Mouse (Mus musculus) midbrain, embryonic 12.5 days (tissue): Measurements from ENCODE around the gene Etv2. TPM values are rescaled to one million over a fixed set of nuclear protein-coding genes. Genes with fewer than 3 reads are reported as not detected.

ENCODE experiments used
- microRNA-seq: library from miRNA; unstranded; fragments of <30 nt; microRNA quantifications from one replicate; pipeline ENCODE4, GENCODE M21; 2017
- polyA plus RNA-seq: library from polyadenylated mRNA; unstranded; fragments of >200 nt; fragmentation: Nextera tagmentation; extraction: Ambion mirVana; gene quantifications from 2 replicates; pipeline ENCODE4 v1.2.1, GENCODE M21; 2016

Gene Etv2
- polyA plus RNA-seq, 1 experiment from 2014 or later: not detected

Small RNA genes within 50 kb of the gene (microRNA-seq; reads per million reads assigned to microRNA genes)
- not detected for gene Mir3569

Other genes starting within 250 kb of the Etv2 start
- gene Tyrobp, start 222.1 kb downstream of the Etv2 start, polyA plus RNA-seq: 18.3 and 24.4 TPM in 2 replicates
- not detected in 2 replicates for gene Hcst, start 216.0 kb downstream of the Etv2 start, polyA plus RNA-seq
- 1.4 TPM in 2 replicates for gene Nfkbid, start 214.1 kb downstream of the Etv2 start, polyA plus RNA-seq
- gene Aplp1, start 190.3 kb downstream of the Etv2 start, polyA plus RNA-seq: 301 and 324 TPM in 2 replicates
- gene Kirrel2, start 178.2 kb downstream of the Etv2 start, polyA plus RNA-seq: 1.6 and 4.7 TPM in 2 replicates
- 0.58 and 1.1 TPM in 2 replicates for gene Nphs1, start 177.5 kb downstream of the Etv2 start, polyA plus RNA-seq
- 0.39 TPM in 1 of 2 replicates, not detected in the other for gene Prodh2, start 142.2 kb downstream of the Etv2 start, polyA plus RNA-seq
- gene Arhgap33, start 100.8 kb downstream of the Etv2 start, polyA plus RNA-seq: 96.3 and 99.5 TPM in 2 replicates
- gene Hspb6, start 83.7 kb downstream of the Etv2 start, polyA plus RNA-seq: 5.8 and 6.2 TPM in 2 replicates
- gene Proser3, start 83.6 kb downstream of the Etv2 start, polyA plus RNA-seq: 15.1 TPM in 2 replicates
- 53.0 and 54.9 TPM in 2 replicates for gene Lin37, start 76.0 kb downstream of the Etv2 start, polyA plus RNA-seq
- 83.1 and 88.4 TPM in 2 replicates for gene U2af1l4, start 72.6 kb downstream of the Etv2 start, polyA plus RNA-seq
- gene Gm49396, start 72.5 kb downstream of the Etv2 start, polyA plus RNA-seq: 21.8 and 23.5 TPM in 2 replicates
- 130 and 144 TPM in 2 replicates for gene Psenen, start 72.2 kb downstream of the Etv2 start, polyA plus RNA-seq
- gene Igflr1, start 70.4 kb downstream of the Etv2 start, polyA plus RNA-seq: 5.9 and 8.2 TPM in 2 replicates
- 11.4 and 13.6 TPM in 2 replicates for gene Kmt2b, start 47.1 kb downstream of the Etv2 start, polyA plus RNA-seq
- gene Zbtb32, start 36.9 kb downstream of the Etv2 start, polyA plus RNA-seq: 0.34 and 0.47 TPM in 2 replicates
- 0.75 and 0.85 TPM in 2 replicates for gene Upk1a, start 23.0 kb downstream of the Etv2 start, polyA plus RNA-seq
- 801 and 832 TPM in 2 replicates for gene Cox6b1, start 9.7 kb downstream of the Etv2 start, polyA plus RNA-seq
- gene Rbm42, start 14.5 kb upstream of the Etv2 start, polyA plus RNA-seq: 153 and 154 TPM in 2 replicates
- 49.0 and 50.4 TPM in 2 replicates for gene Haus5, start 29.1 kb upstream of the Etv2 start, polyA plus RNA-seq
- gene Pmis2, start 35.8 kb upstream of the Etv2 start, polyA plus RNA-seq: not detected in 2 replicates
- gene 2200002J24Rik, start 63.1 kb upstream of the Etv2 start, polyA plus RNA-seq: not detected in 2 replicates
- gene Atp4a, start 76.4 kb upstream of the Etv2 start, polyA plus RNA-seq: 1.1 and 2.0 TPM in 2 replicates
- gene Tmem147, start 93.7 kb upstream of the Etv2 start, polyA plus RNA-seq: 149 and 152 TPM in 2 replicates
- 0.65 and 1.6 TPM in 2 replicates for gene Gapdhs, start 107.8 kb upstream of the Etv2 start, polyA plus RNA-seq
- 1.6 and 1.8 TPM in 2 replicates for gene Sbsn, start 115.6 kb upstream of the Etv2 start, polyA plus RNA-seq
- gene Dmkn, start 127.9 kb upstream of the Etv2 start, polyA plus RNA-seq: 0.20 and 0.38 TPM in 2 replicates
- gene Krtdap, start 152.0 kb upstream of the Etv2 start, polyA plus RNA-seq: not detected in 2 replicates
- not detected in 2 replicates for gene Ffar2, start 187.9 kb upstream of the Etv2 start, polyA plus RNA-seq
- gene Ffar3, start 220.3 kb upstream of the Etv2 start, polyA plus RNA-seq: not detected in 2 replicates
- not detected in 2 replicates for gene Ffar1, start 225.7 kb upstream of the Etv2 start, polyA plus RNA-seq
- not detected in 2 replicates for gene Cd22, start 244.5 kb upstream of the Etv2 start, polyA plus RNA-seq